Mouse (Mus musculus): ENCODE results near the gene Pla2g1b.
"Not testable (repeated sequence)": the region's sequence is repeated elsewhere in the genome, so short reads cannot be mapped to it uniquely, and the experiment has no call there.

Pla2g1b gene

DNA sequence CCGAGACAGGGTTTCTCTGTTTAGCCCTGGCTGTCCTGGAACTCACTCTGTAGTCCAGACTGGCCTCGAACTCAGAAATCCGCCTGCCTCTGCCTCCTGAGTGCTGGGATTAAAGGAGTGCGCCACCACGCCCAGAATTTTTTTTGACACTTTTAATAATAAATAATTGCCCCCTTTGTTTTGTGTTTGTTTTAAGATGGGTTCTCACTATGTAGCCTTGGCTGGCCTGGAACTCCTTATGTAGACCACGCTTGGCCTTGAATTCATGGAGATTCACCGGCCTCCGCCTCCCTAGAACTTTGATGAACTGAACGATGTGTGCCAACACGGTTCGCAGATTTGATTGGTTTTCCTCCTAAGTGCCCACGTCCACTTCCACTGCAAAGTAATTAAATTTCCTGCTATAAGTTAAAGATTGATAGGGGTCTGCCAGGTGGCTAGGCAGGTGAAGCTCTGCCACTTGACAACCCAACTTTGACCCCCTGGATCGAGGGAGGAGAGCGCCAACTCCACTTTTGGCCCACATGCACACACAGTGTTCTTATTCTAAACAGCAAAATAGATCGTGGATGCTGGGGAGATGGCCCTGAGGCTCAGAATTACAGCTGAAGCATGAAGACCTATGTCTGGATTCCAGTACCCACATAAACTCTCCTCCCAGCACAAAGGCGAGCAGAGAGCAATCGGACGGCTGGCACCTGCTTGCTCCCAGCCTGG, 19.6 kb downstream of the Pla2g1b start:
- no peak for DNase-seq

DNA sequence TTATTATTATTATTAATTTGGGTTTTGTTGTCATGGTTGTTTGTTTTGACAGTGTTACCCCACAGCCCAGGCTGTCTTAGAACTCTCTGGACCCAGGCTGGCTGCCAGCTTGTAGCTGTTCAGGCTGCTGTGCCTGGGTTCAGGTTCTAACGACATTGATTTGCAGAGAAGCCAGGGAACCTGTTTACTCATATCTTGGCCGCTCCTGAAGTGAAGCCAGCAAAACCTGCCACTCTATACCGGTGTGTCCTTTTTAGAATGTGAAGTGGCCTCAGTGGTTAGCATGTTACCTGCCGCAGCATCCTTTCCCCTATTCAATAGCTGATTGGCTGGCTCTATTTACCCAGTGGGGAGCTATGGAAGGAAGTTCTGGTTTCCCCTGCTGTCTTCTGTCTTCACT, 20.7 kb downstream of the Pla2g1b start:
- no peak for DNase-seq

GRCm38 (mm10) chr5:115487353-115487752, 21.3 kb downstream of the Pla2g1b start:
- no peak for DNase-seq

DNA sequence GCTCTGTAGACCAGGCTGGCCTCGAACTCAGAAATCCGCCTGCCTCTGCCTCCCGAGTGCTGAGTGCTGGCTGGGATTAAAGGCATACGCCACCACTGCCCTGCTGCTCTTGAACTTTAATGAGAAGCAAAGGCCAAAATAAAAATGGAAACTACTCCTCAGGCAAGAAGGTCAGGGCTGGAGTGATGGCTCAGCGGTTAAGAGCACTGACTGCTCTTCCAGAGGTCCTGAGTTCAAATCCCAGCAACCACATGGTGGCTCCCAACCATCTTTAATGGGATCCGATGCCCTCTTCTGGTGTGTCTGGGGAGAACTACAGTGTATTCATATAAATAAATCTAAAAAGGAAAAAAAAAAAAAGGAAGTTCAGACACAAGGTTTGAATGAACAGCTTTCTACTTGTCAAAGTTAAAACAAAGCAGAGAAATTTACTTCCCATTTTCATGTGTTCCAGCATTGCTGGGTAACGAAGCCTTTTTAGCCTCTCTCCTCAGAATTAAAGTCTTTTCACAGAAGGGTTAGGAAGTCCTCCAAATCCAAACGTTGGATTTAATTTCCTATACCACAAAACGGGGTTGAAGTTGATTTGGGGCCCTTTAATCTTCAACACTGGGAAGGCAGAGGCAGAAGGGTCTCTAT, 22.0 kb downstream of the Pla2g1b start:
- DNase-seq, result no peak

- DNase-seq, result peak; percentile 84
Observed at GRCm38 (mm10) chr5:115488841-115489698, 23.0 kb downstream of the Pla2g1b start.

- peak; percentile 89 for DNase-seq
Observed at GRCm38 (mm10) chr5:115489699-115490637, 23.9 kb downstream of the Pla2g1b start.

DNA sequence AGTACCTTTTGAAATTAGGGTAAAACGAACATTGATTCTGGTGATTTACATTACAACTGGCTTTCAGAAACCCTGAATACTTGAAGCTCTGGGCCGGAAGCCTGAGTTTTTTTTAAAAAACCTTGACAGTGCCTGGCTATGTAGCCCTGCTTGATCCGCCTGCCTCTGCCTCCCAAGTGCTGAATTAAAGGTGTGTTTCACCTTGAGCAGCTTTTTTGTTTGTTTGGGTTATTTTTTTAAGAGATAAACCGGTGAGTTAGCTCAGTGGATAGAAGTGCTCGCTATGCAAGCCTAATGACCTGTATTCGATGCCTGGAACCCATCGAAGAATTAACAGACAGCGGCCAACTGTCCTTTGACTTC, 24.6 kb downstream of the Pla2g1b start:
- DNase-seq, result no peak

DNA sequence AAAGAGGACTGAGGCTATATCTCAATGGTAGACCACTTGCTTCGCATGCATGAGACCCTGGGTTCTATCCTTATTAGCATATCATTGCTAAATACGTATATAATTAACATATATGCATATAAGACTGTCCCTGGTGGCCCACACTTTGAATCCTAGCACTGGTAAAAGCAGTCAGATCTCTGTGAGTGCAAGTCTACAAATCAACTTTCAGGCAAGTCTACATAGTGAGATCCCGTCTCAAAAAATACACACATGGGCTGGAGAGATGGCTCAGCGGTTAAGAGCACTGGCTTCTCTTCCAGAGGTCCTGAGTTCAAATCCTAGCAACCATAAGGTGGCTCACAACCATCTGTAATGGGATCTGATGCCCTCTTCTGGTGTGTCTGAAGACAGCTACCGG, 25.0 kb downstream of the Pla2g1b start:
- no peak for DNase-seq

- DNase-seq, result no peak
Observed at GRCm38 (mm10) chr5:115491771-115492322, 25.8 kb downstream of the Pla2g1b start.

- no peak for DNase-seq
Observed at GRCm38 (mm10) chr5:115492711-115493335, 26.8 kb downstream of the Pla2g1b start.

- no peak for DNase-seq
Observed at GRCm38 (mm10) chr5:115493441-115493840, 27.4 kb downstream of the Pla2g1b start.

- not testable (repeated sequence) for DNase-seq
Observed at GRCm38 (mm10) chr5:115495618-115496017, 29.6 kb downstream of the Pla2g1b start.

DNA sequence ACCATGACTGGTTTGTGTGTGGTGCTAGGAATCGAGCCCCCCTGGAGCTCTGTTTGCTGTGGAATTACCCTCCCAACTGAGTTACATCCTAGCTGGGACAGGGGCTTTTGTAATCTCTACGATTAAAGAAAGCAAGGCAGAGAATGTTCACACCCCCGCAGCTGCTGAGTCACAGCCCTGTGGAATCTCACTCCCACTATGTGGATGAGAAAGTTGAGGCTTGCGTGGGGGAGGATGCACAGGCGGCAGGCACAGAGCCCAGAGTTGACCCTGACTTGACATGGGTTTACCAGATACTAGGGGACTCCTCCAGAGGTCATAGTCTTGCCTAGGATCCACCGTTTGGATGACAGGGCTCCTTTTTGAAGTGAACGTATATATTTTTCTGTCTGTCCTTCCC, 31.0 kb downstream of the Pla2g1b start:
- no peak for DNase-seq

DNA sequence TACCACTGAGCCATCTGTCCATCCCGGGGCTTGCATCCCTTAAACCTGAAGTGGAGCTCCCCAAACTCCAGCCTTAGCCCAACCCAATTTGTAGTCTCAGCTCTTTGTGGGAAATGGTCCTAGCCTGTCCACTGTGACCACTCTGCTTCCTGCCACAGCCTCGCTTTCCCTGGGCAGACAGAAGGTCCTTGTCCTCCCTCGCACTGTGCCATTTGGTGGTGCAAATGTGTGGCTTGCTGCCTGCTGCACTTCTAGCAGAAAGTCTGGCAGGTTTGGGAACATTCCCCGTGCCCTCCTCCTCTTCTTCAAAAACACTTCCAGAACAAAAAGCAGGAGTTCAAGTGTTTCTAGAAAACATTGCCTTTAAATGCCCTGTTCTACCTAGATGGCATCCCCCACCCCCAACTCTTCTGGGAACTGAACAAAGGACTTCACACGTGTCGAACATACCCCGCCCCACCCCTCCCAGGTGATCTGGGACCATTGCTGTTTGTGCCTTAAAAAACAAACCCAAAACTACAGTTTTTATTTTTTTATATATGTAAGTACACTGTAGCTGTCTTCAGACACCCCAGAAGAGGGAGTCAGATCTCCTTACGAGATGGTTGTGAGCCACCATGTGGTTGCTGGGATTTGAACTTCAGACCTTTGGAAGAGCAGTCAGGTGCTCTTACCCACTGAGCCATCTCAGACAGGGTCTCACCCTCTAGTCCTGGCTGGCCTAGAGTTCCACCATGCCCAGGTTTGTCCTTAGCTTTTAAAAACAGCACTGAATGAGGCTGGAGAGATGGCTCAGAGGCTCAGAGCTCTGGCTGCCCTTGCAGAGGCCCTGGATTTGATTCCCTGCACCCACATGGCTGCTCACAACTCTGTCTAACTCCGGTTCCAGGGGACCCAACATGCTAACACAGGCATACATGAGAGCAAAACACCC, 32.5 kb downstream of the Pla2g1b start:
- no peak for DNase-seq

DNA sequence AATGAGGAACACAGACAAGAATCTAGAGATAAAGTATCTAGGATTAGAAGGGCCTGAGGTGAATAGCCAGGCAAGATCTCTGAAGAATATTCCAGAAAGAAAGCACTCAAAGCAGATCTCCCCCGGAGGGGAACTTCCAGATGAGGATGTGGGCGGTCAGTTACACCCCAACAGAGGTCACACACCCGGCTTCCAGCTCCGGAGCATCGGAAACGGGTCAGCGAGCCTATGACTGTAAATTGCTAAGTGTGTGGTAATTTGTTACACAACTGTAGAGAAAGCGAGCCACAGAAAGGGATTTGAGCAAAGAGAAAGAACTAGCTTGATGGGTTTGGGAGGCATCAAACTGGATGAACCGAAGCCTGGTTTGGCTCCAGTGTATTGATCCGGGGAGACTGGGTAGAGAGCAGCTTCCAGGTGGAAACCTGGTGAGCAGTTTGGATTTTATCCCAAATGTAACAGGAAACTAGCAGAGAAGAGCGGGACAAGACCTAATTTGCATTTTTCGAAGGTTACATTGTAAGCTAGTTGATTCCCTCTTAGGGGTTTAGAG, 34.4 kb downstream of the Pla2g1b start:
- DNase-seq, result no peak

- no peak for DNase-seq
Observed at GRCm38 (mm10) chr5:115503035-115503434, 37.0 kb downstream of the Pla2g1b start.

DNA sequence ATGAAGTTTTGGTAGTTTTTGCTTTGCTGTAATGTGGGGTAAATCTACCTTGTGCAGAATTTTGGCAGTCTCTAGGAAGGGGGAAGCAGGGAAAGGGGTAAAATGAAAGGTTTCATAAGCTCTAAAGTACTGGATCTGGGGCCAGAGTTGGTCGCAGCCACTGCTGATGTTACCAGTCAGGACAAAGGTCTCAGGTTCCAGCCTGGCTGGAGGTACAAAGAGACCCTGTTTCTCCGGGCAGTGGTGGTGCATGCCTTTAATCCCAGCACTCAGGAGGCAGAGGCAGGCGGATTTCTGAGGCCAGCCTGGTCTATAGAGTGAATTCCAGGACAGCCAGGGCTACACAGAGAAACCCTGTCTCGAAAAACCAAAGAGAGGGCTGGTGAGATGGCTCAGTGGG, 39.6 kb downstream of the Pla2g1b start:
- not testable (repeated sequence) for DNase-seq

DNA sequence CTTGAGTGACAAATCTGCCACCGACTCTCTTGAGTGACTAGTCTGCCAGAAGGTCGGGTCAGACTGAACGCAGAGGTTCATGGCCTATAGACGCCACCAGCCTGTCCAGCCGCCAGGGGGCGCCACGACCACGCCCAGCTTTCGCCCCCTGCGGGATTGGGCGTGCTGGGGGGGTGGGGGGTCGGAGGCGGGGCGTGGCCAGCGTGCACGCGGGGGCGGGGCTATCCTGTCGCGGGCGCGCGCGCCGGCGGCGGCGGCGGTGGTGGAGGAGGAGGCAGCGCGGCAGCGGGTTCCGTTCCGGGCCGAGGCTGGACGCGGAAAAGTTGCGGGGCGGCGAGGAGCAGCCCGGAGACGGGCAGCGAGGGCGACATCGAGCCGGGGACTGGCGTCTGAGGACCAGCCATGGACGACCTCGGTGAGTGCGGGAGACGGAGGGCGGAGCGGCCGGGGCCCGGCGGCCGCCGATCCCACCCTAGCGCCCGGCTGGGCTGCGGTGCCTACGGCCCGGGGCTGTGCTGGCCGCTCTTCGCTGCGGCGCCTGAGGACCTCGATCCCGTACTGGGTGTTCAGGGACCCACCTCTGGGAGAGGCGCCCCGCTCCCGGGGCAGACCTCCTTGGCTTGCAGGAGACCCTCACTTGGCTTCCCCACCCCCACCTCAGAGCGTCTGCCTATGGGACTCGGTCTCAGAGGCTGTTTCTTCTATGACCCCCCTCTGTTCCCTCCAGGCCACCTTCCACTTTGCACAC, 40.6 kb downstream of the Pla2g1b start, which contains the start of gene Pxn:
Gene Pxn (plus strand): TSS at position 223 of the 748 bp plus-strand sequence.
- DNase-seq, result peak; percentile 91

GRCm38 (mm10) chr5:115507267-115507980, 41.4 kb downstream of the Pla2g1b start:
- DNase-seq, result no peak
